Mouse (Mus musculus) cerebral cortex, adult 2 months (tissue): ENCODE data around the gene Zdhhc19.

Source experiments
- WGBS: fragments of 180-500 bp; shearing (Covaris S2); methylation state at CpG from one replicate; pipeline ENCODE4 v1.1.7; 2018; 5-methylcytosine and 5-hydroxymethylcytosine counted together

Gene Zdhhc19

DNA sequence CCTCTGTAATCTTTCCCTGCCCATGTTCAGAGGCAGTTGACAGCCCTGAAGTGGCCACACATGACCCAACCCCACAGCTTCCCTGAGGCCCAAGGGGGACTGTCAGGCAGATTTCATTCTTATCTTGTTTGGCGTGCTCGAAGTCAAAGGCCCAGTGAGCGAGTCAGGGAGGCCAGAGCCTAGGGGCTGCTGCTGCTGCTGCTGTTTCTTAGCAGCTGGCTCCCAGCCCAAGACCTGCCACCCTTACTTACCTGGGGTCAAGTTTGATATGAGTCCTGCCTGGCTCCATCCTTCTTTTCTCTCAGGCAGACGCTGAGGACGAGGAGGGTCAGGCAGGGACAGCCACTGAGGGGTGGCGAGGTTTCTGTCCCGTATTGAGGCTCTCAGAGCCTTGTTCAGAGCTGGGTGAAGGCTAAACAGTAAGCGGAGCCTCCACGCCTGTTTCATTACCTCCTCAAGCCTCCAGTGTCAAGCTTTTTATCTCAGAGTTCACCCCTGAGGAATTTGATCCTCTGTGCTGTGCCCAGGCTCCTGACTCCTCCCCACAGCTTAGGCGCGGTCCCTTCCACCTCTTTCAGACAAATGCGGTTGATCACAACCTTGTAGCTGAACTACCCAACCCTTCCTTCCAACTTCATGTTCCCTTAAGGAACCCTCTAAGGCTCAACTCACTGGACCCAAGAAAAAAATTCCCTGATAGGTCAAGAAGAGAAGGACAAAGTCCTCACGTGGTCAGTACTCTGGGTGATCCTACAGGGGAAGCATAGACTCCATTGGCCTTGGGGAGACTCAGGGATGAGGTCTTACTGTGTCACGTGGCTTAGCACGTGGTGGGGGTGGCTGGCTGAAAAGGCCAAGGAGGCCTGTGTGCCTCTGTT, 8.6 kb upstream of the Zdhhc19 start, which contains the start of gene Slc51a:
Gene Slc51a, minus strand, starts transcription at position 646 of the 878 bp plus-strand sequence.
- WGBS, result 85% methylated on average over 15 of the region's 15 CpGs

DNA sequence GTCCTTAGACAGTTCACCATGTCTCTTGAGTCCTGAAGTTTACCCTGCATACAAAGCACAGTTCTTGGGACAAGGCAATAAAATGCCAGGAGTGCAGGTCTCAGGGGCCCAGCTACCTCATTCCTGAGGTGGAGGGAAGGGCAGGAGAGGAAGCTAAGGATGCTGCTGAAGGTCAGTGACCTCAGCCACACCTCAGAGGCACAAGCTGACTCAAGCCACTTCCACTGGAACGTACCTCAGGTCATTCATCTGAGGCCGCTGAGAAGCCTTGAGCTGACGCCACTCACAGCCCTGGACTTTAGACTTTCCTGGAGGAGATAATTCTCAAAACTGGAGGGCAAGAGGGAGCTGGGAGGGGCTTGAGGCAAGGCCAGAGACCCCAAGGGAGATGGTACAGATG, 7.1 kb upstream of the Zdhhc19 start:
- 93% methylated on average over 3 of the region's 3 CpGs for WGBS

DNA sequence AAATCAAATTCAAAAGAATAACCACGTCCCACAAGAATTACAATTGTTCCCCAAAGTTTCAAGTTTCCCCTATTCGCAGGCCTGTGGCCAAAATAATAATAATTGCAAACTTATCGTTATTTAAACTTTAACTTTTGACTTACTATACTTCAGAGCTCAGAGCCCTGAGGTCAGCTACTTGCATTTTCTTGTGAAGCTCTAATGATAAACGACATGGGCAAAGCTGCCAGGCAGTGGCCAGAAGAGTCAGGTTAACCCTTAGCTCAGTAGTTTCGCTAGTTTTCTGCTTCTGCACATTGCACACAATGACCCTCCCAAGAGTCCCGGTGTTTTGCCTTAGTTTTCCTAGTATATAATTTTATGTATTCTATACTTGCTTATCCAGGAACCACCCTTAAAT, 1.7 kb upstream of the Zdhhc19 start:
- WGBS, result 82% methylated on average over 6 of the region's 6 CpGs

- 84% methylated on average over 13 of the region's 13 CpGs for WGBS
Measured at GRCm38 (mm10) chr16:32498996-32499395, 2.9 kb downstream of the Zdhhc19 start.

DNA sequence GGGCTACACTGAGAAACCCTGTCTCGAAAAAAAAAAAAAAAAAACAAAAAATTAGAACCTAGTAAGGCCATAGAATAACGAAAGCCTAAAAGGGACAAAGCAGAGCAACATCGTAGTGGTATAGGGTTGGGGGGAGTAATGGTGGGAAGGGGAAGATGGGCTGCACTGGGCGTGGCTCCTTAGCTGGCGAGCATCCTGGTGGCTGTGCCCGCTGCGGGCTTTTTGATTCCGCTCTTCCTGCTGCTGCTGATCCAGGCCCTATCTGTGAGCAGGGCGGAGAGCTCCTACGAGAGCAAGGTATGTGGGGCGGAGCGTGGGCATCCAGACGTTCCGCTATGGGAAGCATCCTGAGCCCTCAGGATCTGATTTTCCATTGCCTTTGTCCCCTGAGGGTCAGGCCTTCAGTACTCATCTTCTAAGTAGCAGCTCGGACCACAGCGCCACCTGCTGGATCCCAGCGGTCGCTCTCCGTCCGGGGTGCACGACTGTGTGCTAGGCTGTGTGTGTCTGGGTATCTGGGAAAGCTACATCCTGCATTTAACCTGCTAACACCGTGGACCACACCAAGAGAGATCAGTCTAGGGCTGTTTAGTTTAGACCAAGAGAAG, 3.5 kb downstream of the Zdhhc19 start:
- 11% methylated on average over 21 of the region's 22 CpGs for WGBS

- WGBS, result 65% methylated on average over 7 of the region's 7 CpGs
Measured at GRCm38 (mm10) chr16:32501459-32501858, 5.4 kb downstream of the Zdhhc19 start.

DNA sequence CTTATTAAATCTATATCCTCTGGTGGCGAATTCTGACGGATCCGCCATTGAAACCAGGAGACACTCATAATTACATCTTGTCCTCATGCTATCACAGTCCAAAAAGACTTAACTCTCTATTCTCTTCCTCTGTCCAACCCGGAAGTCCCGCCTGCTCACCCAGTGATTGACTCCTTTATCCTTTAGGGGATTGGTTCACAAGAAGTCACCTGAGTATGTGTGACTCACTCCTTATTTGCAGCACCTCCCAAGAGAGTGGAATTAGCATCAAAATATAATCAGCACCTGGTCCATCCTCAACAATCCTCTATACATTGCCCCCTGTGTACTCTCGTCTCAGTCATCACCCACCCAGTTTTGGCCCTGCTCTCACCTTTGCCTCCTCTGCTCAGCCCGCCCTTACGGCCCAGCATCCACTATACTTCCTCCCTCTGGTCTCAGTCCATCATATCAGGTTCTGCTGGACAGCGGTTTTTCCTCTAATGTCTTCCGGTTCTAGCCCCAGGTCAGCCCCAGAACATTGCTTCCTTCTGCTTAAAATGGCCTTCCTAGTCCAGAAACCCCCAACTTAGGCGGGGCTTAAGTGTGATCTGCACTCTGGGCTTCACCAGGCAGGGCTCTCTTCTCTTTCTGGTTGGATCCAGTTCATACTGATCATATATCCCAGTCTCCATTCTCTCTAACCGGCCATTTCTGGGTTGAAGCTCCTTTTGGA, 6.7 kb downstream of the Zdhhc19 start:
- WGBS, result 91% methylated on average over 12 of the region's 12 CpGs

GRCm38 (mm10) chr16:32503633-32504032, 7.6 kb downstream of the Zdhhc19 start:
- 85% methylated on average over 6 of the region's 6 CpGs for WGBS

GRCm38 (mm10) chr16:32506298-32506697, 10.2 kb downstream of the Zdhhc19 start:
- 86% methylated on average over 8 of the region's 8 CpGs for WGBS

DNA sequence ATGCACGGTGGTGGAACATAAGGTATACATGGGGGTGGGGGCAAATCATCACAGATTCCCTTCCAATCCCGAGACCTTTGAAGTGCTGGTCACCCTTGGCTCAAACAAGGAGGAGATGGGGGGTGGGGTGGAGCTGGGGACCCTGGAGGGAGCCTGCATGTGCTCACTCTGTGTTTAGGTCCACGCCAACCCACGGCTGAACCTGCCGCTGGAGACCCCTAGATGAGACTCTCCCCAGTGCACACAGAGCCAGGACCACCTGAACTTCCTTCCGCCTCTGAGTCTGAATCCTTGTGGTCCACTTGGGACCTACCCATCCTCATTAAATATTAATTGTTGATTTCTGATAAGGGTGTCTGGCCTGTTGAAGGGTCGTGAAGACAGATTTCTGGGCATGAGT, 10.8 kb downstream of the Zdhhc19 start:
- WGBS, result 86% methylated on average over 7 of the region's 7 CpGs

- WGBS, result 24% methylated on average over 9 of the region's 9 CpGs
Measured at GRCm38 (mm10) chr16:32507407-32507806, 11.3 kb downstream of the Zdhhc19 start.

- 95% methylated on average over 5 of the region's 5 CpGs for WGBS
Measured at GRCm38 (mm10) chr16:32508035-32508434, 12.0 kb downstream of the Zdhhc19 start.

DNA sequence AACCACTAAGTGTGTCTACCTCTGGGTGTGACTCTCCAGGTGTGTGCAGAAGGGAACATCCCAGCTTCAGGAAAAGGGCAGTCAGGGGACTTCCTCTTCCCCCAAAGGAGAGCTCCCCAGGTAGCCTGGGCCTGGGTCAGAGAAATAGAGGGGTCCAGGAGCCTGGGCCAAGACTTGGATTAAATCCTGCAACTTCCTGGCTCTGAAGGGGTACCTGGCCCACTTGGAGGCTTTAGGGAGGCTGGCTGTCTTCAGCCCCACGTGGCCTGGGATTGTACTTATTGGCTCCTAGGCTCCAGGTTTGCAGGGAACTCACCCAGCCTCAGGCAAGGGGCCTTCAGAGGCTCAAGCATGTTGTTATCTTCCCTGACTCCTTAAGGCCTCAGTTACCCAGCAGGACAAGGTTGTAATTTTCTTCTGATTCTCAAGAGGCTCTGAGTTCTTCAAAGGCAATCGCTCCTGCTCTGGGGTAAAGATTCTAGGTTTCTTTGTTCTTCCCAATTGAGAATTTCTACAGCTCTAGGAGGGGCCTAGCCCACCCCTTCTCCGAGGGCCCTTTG, 12.5 kb downstream of the Zdhhc19 start:
- WGBS, result 62% methylated on average over 3 of the region's 3 CpGs

- 74% methylated on average over 9 of the region's 9 CpGs for WGBS
Measured at GRCm38 (mm10) chr16:32509066-32509942, 13.2 kb downstream of the Zdhhc19 start.

DNA sequence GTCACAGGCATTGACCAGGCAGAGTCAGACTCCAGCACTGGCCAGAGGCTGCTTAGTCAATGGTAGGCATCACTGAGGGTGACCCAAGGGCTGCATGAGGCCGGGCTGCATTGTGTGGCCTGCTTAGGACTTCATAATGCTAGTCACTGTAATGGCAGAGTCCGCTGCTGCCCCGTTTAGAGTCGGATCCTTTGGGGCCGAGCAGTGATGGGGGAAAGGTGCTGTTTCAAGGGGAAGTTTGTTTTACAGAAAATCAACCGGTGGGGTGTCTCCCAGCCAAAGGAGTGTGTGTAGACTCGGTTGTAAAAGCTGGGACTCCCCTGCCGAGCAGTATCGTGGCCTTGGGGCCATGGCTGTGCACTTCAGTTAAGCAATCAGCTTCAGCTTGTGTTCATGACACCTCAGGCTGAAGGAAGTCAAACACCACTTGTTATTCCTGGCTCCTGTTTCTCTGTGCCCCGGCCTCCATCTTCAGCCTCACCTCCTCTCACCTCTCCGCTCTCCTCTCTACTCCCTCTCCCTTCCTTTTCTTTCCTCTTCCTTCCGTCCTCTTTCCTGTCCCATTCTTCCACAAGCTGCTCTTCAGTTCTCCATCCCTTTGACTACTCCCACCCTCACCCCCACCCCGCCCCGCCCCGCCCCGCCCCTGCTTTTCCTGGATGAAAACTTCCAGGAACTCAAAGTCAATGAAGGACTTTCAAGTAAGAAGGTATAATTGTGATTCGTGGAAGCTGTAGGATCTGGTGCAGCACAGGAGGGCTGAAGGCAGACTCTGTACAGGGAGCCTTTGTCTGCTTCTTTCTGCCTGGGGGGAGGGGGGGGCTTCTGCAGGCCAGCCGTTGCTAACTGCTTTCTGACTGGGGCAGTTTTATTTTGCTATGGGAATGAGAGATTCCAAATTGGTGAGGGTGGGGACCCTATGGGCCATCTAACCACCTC, 14.6 kb downstream of the Zdhhc19 start:
- 76% methylated on average over 18 of the region's 18 CpGs for WGBS

DNA sequence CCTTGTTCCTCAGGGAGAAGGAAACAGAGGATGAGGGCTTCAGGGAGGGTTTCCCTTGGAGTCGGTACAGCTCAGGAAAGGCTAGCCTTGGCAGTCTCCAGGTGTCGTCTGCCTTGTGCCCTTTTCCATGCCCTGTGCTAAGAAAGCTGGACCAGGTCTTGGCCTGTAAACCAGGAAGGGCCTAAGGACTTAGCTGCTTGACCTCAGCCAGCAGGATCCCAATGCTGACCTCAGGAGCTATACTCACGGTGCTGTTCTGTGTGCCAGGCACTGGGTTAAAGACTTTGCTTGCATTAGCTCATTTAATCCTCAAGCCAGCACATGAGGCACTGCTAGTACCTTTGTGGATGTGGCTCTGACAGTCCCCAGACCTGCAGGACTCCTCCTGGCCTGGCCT, 15.3 kb downstream of the Zdhhc19 start:
- 75% methylated on average over 3 of the region's 3 CpGs for WGBS

DNA sequence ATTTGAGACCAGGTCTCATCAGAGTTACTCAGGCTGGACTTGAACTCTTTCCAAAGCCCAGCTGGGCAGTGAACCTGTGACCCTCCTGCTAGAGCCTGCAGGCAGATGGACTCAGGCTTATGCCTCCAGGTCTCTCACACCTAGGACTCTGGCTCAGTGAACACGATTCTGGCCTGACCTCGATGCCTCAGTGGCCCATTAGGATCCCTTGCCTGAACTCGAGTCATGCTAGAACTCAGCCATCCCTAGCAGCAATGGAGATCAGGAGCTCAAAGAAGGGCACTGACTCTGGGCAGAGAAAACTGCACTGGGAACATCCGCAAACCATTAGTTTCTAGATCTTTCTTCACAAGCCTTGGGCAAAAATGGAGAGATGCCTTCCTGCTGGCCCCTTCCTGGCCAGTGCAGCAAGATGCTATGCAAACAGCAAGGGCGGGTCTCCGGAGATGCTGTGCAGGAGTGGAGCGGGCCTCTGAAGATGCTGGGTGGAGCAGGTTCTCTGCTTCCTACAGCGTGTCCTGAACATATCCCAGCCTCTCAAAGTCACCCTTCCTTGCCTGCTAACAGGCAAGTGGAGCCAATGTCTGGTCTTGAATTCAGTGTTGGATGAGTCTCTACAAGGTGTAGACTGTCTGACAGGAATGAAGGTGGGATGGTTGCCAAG, 15.9 kb downstream of the Zdhhc19 start:
- WGBS, result 89% methylated on average over 8 of the region's 8 CpGs

- 61% methylated on average over 3 of the region's 3 CpGs for WGBS
Measured at GRCm38 (mm10) chr16:32512921-32513320, 16.9 kb downstream of the Zdhhc19 start.

GRCm38 (mm10) chr16:32513401-32513800, 17.3 kb downstream of the Zdhhc19 start:
- 82% methylated on average over 6 of the region's 6 CpGs for whole genome bisulfite sequencing
